Mouse (Mus musculus) spleen, postnatal 36 days (tissue): Measurements from ENCODE around the gene Sh3bp1.

Experiments used
- DNase-seq, 2 experiments: peaks; one replicate each; pipeline ENCODE4 v3.0.0; 2022; ENCODE audit warnings: low spot score in 2 of 2, mixed read lengths in 1 of 2

Gene Sh3bp1

GRCm38 (mm10) chr15:78914823-78915659 is 15.5 kb downstream of the Sh3bp1 start:
- DNase-seq: no peak

DNA sequence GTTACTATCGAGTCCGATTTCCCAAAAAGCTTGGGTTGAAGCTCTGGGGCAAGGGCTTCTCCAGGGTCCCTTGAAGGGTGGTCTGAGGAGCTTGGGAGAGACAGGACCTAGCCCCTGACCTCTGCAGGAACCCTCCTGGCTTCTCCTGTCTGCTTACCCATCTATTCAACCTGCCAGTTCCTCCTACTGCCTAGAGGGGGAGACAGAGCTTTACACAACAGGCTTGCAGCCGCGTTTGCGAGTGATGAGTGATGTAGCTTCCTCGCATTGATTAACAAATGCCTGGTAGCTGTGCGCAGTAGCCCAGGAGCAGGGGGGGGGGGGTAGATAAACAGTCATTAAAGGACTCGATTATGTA is 16.1 kb downstream of the Sh3bp1 start:
- DNase-seq: peak; percentile 74 to 80

GRCm38 (mm10) chr15:78916052-78916826 is 16.7 kb downstream of the Sh3bp1 start:
- no peak for DNase-seq

DNA sequence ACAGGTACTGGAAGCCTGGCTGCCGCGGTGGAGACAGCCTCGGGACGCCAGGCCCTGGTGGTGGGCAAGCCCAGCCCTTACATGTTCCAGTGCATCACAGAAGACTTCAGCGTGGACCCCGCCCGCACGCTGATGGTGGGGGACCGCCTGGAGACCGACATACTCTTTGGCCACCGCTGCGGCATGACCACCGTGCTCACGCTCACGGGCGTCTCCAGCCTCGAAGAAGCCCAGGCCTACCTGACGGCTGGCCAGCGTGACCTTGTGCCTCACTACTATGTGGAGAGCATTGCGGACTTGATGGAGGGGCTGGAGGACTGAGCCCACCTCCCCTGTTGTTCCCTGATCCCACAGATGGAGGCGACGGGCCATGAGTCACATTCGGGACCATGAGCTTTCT is 18.6 kb downstream of the Sh3bp1 start:
- no peak for DNase-seq

DNA sequence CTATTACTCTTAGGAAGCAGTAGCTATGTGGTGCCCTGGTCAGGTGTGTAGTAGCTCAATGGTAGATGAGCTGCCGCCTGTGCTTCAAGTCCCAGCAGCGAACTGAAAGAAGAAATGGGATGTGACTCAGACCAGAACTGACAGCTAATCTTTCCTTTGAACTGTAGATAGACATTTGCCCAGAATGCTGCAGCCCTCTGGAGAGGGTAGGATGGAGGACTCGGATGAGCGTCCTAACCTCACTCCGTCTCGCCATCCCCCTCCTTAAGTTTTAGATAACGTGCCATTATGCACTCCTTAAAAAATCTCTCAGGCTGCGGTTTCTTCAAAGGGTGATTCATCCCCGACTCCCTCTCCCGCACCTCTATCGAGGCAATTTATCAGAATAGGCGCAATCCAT is 20.3 kb downstream of the Sh3bp1 start:
- no peak for DNase-seq

DNA sequence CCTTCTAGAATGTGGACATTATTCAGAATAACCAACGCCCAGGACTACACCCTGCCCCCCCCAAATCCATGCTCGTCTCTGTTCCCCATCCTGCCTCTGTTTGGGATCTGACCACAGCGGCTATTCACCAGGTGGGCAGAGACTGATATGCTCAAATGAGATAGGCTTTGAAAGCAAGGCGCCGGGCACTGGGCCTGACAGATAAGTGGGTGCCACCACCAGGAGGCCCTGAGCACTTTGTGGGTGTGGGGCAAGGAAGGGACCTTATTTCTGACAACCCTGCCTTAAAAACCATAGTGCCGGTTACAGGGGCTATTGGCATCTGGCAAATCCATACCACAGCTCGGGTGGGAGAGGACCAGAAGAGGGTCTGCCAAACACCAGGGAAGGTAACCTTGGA is 23.1 kb downstream of the Sh3bp1 start:
- peak; percentile 52 to 59 for DNase-seq

- DNase-seq: peak; percentile 73
Observed at GRCm38 (mm10) chr15:78923585-78923984, 24.0 kb downstream of the Sh3bp1 start.

- DNase-seq: no peak
Observed at GRCm38 (mm10) chr15:78925129-78925528, 25.6 kb downstream of the Sh3bp1 start.

DNA sequence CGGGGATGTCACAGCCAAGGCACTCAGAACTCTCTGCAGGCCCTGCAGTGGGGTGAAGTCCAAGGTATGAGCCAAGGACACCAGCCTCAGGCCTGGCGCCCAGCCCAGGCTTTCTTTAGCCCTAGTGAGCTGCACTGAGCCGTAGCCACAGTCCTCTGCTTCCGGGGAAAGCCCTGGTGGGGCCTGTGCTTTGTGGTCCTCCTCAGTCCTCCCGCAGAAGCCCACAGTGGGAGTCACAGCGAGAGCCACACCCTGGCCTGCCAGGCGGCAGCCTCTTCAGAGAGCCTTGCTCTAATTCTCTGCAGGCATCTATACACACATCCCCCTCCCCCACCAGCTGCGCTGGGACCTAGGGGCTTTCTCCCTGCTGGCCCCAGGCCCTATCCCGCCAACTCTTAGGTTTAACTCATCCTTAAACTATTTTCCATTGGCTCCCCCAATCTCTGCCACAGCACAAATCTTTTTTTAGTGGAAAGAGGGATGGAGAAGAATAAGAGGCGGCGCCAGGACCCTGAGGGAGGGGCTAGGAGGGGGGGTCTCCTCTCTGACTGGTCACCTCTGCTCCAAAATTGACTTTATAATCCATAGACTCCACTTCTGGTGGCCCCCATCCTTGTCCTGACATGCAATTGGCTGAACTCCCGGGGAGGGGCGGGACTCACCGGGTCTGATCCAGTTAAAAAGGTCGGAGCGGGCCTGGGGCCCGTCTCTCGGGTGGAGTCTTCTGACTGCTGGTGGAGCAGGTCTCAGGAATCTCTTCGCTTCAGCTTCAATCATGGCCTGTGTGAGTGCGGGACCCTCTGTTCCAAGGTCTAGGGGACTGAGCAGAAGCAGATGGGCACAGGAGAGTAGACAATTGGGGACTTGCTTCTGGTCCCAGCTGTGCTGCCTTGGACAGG is 26.7 kb downstream of the Sh3bp1 start, which contains the start of gene Lgals1:
Gene Lgals1, plus strand, starts transcription at position 705 of the 899 bp plus-strand sequence.
- peak; percentile 72 to 75 for DNase-seq

DNA sequence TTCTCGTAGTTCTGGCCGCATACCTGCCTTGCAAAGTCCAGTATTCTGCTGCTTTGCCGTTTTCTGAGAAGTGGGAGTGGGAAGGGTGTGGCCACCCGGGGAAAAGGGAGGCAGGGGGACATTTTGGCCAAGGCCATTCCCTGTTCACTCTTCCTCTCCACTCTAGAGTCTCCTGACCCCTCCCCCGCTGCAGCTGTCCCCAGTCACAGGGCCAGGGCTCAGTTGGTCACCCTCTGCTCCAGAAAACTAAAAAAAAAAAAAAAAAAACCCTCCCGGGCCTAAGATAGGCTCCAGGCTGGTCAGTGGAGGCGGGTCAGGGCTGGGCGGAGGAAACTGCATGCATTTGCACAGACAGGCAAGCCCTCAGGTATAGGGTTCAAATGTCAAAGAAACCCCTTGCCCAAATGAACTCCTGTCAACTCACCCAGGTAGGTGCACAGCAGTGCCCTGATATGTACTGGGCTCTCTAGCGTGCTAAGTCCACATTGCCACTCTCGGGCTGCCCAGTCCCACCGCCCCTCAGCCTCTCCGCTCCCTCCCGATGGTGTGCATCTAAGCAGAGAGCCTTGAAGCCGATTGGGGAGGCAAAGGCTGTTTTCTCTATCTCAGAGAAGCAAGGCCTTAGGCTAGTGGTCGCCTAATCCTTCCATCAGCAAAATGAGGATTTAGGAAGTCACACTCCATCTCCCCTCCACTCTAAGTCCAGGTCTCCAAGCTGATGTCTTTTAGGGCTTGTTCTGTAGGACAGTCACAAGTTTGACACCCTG is 27.6 kb downstream of the Sh3bp1 start:
- no peak for DNase-seq

DNA sequence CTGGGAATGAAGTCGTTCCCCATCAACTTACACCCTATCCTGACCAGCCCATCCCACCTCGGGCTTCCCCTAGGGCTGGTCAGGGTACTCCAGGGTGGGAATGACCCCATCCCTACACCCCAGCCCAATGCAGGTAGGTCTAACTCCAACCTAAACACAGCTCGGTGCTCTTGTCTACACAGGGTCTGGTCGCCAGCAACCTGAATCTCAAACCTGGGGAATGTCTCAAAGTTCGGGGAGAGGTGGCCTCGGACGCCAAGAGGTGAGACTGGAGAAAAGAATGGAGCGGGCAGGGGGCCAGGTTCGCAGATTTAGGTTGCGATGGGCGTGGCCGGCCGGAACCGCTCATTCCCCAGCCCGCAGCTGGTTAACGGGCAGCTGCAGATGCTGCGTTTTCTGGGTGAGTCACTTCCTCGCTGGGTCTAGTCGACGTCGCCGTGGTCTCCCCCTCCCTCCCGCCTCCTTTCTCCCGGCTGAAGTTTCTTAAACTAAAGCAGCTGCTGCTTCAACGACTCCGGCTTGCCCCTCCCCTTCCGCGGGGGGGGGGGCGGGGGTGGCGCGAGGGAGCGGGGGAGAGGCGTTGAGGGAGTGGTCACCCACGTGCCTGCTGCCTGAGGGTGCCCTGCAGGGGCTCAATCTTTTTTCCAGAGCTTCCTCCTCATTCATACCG is 28.4 kb downstream of the Sh3bp1 start:
- DNase-seq: peak; percentile 89 to 90

GRCm38 (mm10) chr15:78928539-78928938 is 29.0 kb downstream of the Sh3bp1 start:
- DNase-seq: no peak

GRCm38 (mm10) chr15:78930192-78930706 is 30.7 kb downstream of the Sh3bp1 start:
- DNase-seq: no peak

- no peak for DNase-seq
Observed at GRCm38 (mm10) chr15:78930801-78931426, 31.3 kb downstream of the Sh3bp1 start.

- DNase-seq: peak; percentile 65 to 67
Observed at GRCm38 (mm10) chr15:78931577-78931976, 32.0 kb downstream of the Sh3bp1 start.

GRCm38 (mm10) chr15:78934784-78935320 is 35.3 kb downstream of the Sh3bp1 start, which contains the start of gene Nol12:
TSS of gene Nol12 (plus strand) at chr15:78934933.
- DNase-seq: peak; percentile 78 to 82

GRCm38 (mm10) chr15:78936403-78936802 is 36.8 kb downstream of the Sh3bp1 start:
- no peak for DNase-seq

DNA sequence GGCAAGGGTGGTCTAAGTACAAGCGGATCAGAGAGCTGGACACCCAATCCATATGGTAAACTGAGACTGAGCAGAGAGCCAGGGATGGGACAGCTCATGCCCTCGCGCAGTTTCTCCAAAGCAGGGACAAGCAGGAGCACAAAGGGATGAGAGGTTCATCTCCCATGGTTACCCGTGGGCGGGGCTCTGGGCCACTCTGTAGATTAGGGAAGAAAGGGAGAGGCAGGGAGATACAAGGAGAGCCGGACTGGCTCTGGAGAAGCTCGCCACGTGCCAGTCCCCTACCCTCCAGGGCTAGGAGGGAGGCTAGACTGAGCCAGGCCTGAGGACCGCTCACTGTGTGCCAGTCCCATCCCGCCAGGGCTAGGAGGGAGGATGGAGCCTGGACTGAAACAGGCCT is 37.7 kb downstream of the Sh3bp1 start:
- DNase-seq: no peak

DNA sequence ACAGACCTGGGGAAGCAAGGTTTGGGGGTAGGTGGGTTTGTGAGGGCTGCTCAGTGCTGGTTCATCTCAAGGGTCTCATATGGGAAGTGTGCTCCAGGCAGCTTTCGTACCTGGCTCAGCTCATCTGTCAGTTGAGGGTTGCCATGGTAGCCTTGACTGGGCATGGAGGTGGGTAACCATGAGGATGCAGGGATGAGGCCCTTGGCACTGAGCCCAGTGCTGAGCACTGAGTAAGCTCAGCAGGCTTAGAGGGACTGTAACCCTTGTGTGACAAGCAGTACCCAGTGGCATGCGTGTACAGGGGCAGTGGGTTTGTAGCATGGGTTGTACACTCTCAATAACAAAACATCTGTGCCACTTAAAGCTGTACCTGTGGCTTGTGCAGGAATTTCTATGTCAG is 38.4 kb downstream of the Sh3bp1 start:
- no peak for DNase-seq
